Comparison of ENCODE assay signal across 12 mouse cellular contexts in genomic region chr3:88027434-88028186, GRCm38 (mm10). TPM values are rescaled to one million over a fixed set of nuclear protein-coding genes. Genes with fewer than 3 reads are reported as not detected.
A peak's percentile ranks its signal among the peaks of the same experiment; 100 is the strongest.
DNase-seq lines count a peak whose midpoint lies in the region; ATAC-seq and TF ChIP-seq lines count a peak whose summit lies in the region.
"Had no signal": no experiment of that assay in that cellular context is flagged by ENCODE, and none has a peak within 500 bp of the region (broad histone marks: within the 10 kb centered on the region; RNA-seq: fewer than 3 reads in every experiment).

Gene Hapln2, minus strand, starts transcription at chr3:88027583.

- no peak for DNase-seq in forebrain, postnatal 0 days
- DNase-seq in forebrain, embryonic 11.5 days (ENCODE audit: low spot score), result no peak
- peak; percentile 35 for DNase-seq in limb, embryonic 11.5 days (ENCODE audit: low spot score)
- no peak for DNase-seq in limb, embryonic 10.5 days (ENCODE audit: low spot score)
- DNase-seq in NIH3T3 (ENCODE audit: low read depth) (peak; percentile 54), adipocyte (ENCODE audit: low spot score) (no peak)
- peak; percentile 16 for DNase-seq in lung, postnatal 10 days
- DNase-seq: cerebellum, adult 9-11 months had no signal

- peaks cover 30% of the 10 kb centered on the region for H3K27me3 ChIP-seq in forebrain, postnatal 0 days (ENCODE audit: insufficient read depth, low read length)
- H3K27me3 ChIP-seq in forebrain, embryonic 11.5 days (ENCODE audit: control insufficient read depth, insufficient read depth, low read length), result peaks cover 30% of the 10 kb centered on the region
- peaks cover 55% of the 10 kb centered on the region for H3K27me3 ChIP-seq in limb, embryonic 11.5 days (ENCODE audit: control insufficient read depth, insufficient read depth, low read length)
- H3K27me3 ChIP-seq in limb, embryonic 10.5 days (ENCODE audit: low read depth, poor library complexity, severe bottlenecking), result peaks cover 89% of the 10 kb centered on the region
- H3K27me3 ChIP-seq in forebrain, embryonic 15.5 days, result peaks cover 55% of the 10 kb centered on the region

- H3K27ac ChIP-seq in forebrain, postnatal 0 days (ENCODE audit: low read depth, low read length), result no peak within 1 kb of the TSS
- H3K27ac ChIP-seq in forebrain, embryonic 11.5 days (ENCODE audit: low read depth, low read length), result no peak within 1 kb of the TSS
- no peak within 1 kb of the TSS for H3K27ac ChIP-seq in limb, embryonic 11.5 days (replicated peaks; ENCODE audit: low read depth, low read length)
- H3K27ac ChIP-seq in limb, embryonic 10.5 days, result no peak within 1 kb of the TSS
- no peak within 1 kb of the TSS for H3K27ac ChIP-seq in forebrain, embryonic 15.5 days (replicated peaks)
- H3K27ac ChIP-seq: lung, embryonic 15.5 days had no signal

- H3K9me3 ChIP-seq in forebrain, postnatal 0 days (ENCODE audit: low read length), result no peaks in the 10 kb centered on the region
- peaks cover 4% of the 10 kb centered on the region; the same call in 1 of the 2 replicates for H3K9me3 ChIP-seq in forebrain, embryonic 11.5 days (ENCODE audit: control insufficient read depth, low read length)
- peaks cover 4% of the 10 kb centered on the region; the same call in 1 of the 2 replicates for H3K9me3 ChIP-seq in limb, embryonic 11.5 days (ENCODE audit: control insufficient read depth, low read length)
- H3K9me3 ChIP-seq in limb, embryonic 10.5 days (replicated peaks), result no peaks in the 10 kb centered on the region
- H3K9me3 ChIP-seq in forebrain, embryonic 15.5 days, result no peaks in the 10 kb centered on the region
- H3K9me3 ChIP-seq: lung, embryonic 15.5 days had no signal

- H3K4me3 ChIP-seq in forebrain, postnatal 0 days (ENCODE audit: low read depth, low read length), result no peak within 1 kb of the TSS
- no peak within 1 kb of the TSS for H3K4me3 ChIP-seq in forebrain, embryonic 11.5 days (ENCODE audit: low read depth, low read length)
- no peak within 1 kb of the TSS for H3K4me3 ChIP-seq in limb, embryonic 11.5 days (ENCODE audit: low read depth, low read length)
- H3K4me3 ChIP-seq in limb, embryonic 10.5 days, result no peak within 1 kb of the TSS
- no peak within 1 kb of the TSS for H3K4me3 ChIP-seq in forebrain, embryonic 15.5 days
- H3K4me3 ChIP-seq: lung, embryonic 15.5 days had no signal

- ATAC-seq in forebrain, postnatal 0 days, result no peak
- ATAC-seq in forebrain, embryonic 11.5 days (replicated peaks; ENCODE audit: low FRiP score), result no peak
- no peak for ATAC-seq in limb, embryonic 11.5 days (ENCODE audit: insufficient number of reproducible peaks, low FRiP score, low TSS enrichment, low read depth)
- no peak for ATAC-seq in forebrain, embryonic 15.5 days (replicated peaks)
- ATAC-seq: forebrain, embryonic 16.5 days had no signal

- WGBS in forebrain, postnatal 0 days, result 43% methylated on average over 5 of the region's 5 CpGs
- WGBS in forebrain, embryonic 11.5 days, result 53% methylated on average over 5 of the region's 5 CpGs
- 63% methylated on average over 5 of the region's 5 CpGs for WGBS in limb, embryonic 11.5 days
- WGBS in limb, embryonic 10.5 days, result 58% methylated on average over 5 of the region's 5 CpGs
- 50% methylated on average over 5 of the region's 5 CpGs for WGBS in forebrain, embryonic 15.5 days

- TF ChIP-seq CTCF in forebrain, postnatal 0 days (IDR thresholded peaks at IDR 0.05; ENCODE audit: low read depth), result peak; percentile 45

- H3K36me3 ChIP-seq in forebrain, postnatal 0 days (ENCODE audit: insufficient read depth), result no peaks in the 10 kb centered on the region
- H3K36me3 ChIP-seq in forebrain, embryonic 11.5 days (ENCODE audit: control insufficient read depth, insufficient read depth, low read length), result no peaks in the 10 kb centered on the region
- H3K36me3 ChIP-seq in limb, embryonic 11.5 days (ENCODE audit: control insufficient read depth, insufficient read depth, low read length), result no peaks in the 10 kb centered on the region
- no peaks in the 10 kb centered on the region; the same call in 1 of the 2 replicates for H3K36me3 ChIP-seq in limb, embryonic 10.5 days
- H3K36me3 ChIP-seq in forebrain, embryonic 15.5 days, result no peaks in the 10 kb centered on the region
- H3K36me3 ChIP-seq: lung, embryonic 15.5 days had no signal

- H3K9ac ChIP-seq in forebrain, postnatal 0 days, result no peak within 1 kb of the TSS
- H3K9ac ChIP-seq in forebrain, embryonic 11.5 days (ENCODE audit: low read length), result no peak within 1 kb of the TSS
- H3K9ac ChIP-seq in limb, embryonic 11.5 days (ENCODE audit: low read length), result no peak within 1 kb of the TSS
- H3K9ac ChIP-seq in forebrain, embryonic 15.5 days (replicated peaks), result no peak within 1 kb of the TSS
- H3K9ac ChIP-seq: lung, embryonic 15.5 days had no signal

- peaks cover 4% of the 10 kb centered on the region; the same call in 1 of the 2 replicates for H3K4me1 ChIP-seq in forebrain, postnatal 0 days (ENCODE audit: insufficient read depth)
- H3K4me1 ChIP-seq in forebrain, embryonic 11.5 days (replicated peaks; ENCODE audit: control insufficient read depth, insufficient read depth, low read length), result peaks cover 10% of the 10 kb centered on the region
- H3K4me1 ChIP-seq in limb, embryonic 11.5 days (ENCODE audit: control insufficient read depth, insufficient read depth, low read length), result peaks cover 9% of the 10 kb centered on the region
- H3K4me1 ChIP-seq in limb, embryonic 10.5 days, result peaks cover 16% of the 10 kb centered on the region
- peaks cover 15% of the 10 kb centered on the region for H3K4me1 ChIP-seq in forebrain, embryonic 15.5 days

- no peak within 1 kb of the TSS for H3K4me2 ChIP-seq in forebrain, postnatal 0 days (ENCODE audit: low read depth)
- no peak within 1 kb of the TSS for H3K4me2 ChIP-seq in forebrain, embryonic 11.5 days (ENCODE audit: low read depth, low read length, severe bottlenecking)
- H3K4me2 ChIP-seq in limb, embryonic 11.5 days (ENCODE audit: low read depth, severe bottlenecking), result no peak within 1 kb of the TSS
- H3K4me2 ChIP-seq in forebrain, embryonic 15.5 days (replicated peaks), result no peak within 1 kb of the TSS
- H3K4me2 ChIP-seq: lung, embryonic 15.5 days had no signal

RNA-seq across cellular contexts. Expression of gene Hapln2, which starts in this region (rescaled TPM):
- 0.38 and 0.92 TPM in 2 replicates for total RNA-seq in forebrain, postnatal 0 days (2014; rRNA removed)
- 0.31 and 0.69 TPM in 2 replicates for polyA plus RNA-seq in forebrain, postnatal 0 days (2015; fragmentation: Nextera tagmentation; extraction: Ambion mirVana)
- 0.27 and 0.39 TPM in 2 replicates for polyA plus RNA-seq in forebrain, embryonic 11.5 days (2014; fragmentation: Nextera tagmentation; extraction: Ambion mirVana)
- polyA plus RNA-seq in limb, embryonic 11.5 days (2014; fragmentation: Nextera tagmentation; extraction: Ambion mirVana), result 0.44 TPM in 1 of 2 replicates, not detected in the other
- 0.06 TPM in 1 of 2 replicates, not detected in the other for polyA plus RNA-seq in limb, embryonic 10.5 days (2016; fragmentation: Nextera tagmentation; extraction: Ambion mirVana)
- 0.43 and 0.89 TPM in 2 replicates for polyA plus RNA-seq in forebrain, embryonic 15.5 days (2015; fragmentation: Nextera tagmentation; extraction: Ambion mirVana)
- total RNA-seq: hematopoietic stem cell, adult 5-6 weeks had no signal

Comparison
In these comparisons a context has a peak if more than half of its experiments do, and no peak if none do; other contexts are left out.
1. Peak in DNase-seq in limb, embryonic 11.5 days; RNA of the gene not detected or under 1 TPM.
2. DNase-seq: peak in NIH3T3 (single experiment) and lung, postnatal 10 days (single experiment); none in forebrain, postnatal 0 days (single experiment), forebrain, embryonic 11.5 days (single experiment), limb, embryonic 10.5 days (single experiment) and adipocyte (single experiment).